Mouse (Mus musculus) liver, postnatal 0 days (tissue): ENCODE measurements at regions not wholly inside any gene's neighbourhood (a gene's known extent, or its start where the extent isn't known, plus 50 kb on each side); places are given as distances from the start of the nearest gene placed in this dataset.

Experiments
- ATAC-seq: fragments of 200-750 bp; cut with Nextera tagmentation; 2 replicates; pipeline ENCODE4 v1.8.0; 2017; ENCODE audit warnings: mild to moderate bottlenecking, moderate library complexity
- DNase-seq: peaks from one replicate; pipeline ENCODE4 v3.0.0-alpha.2; 2016
- H3K27ac ChIP-seq: fragments of 300-500 bp; sonication (generic); 2 replicates; pipeline ENCODE4 v1.5.1; 2014; ENCODE audit warnings: antibody characterized with exemption, moderate library complexity, mild to moderate bottlenecking, low read depth
- H3K27me3 ChIP-seq: fragments of 300-500 bp; sonication (generic); 2 replicates; pipeline ENCODE4 v1.6.1; 2014; ENCODE audit warnings: low read length, control low read depth, mixed read lengths; ENCODE audit not compliant: insufficient read depth
- H3K36me3 ChIP-seq: fragments of 300-500 bp; sonication (generic); replicated peaks from 2 replicates; pipeline ENCODE4 v1.6.1; 2014; ENCODE audit warnings: mild to moderate bottlenecking, control low read depth, low read length, moderate library complexity, mixed read lengths; ENCODE audit not compliant: insufficient read depth
- H3K4me1 ChIP-seq: fragments of 300-500 bp; sonication (generic); 2 replicates; pipeline ENCODE4 v1.6.1; 2014; ENCODE audit warnings: antibody characterized with exemption, mild to moderate bottlenecking, control low read depth; ENCODE audit not compliant: insufficient read depth
- H3K4me2 ChIP-seq: fragments of 300-500 bp; sonication (generic); 2 replicates; pipeline ENCODE4 v1.6.1; 2014; ENCODE audit warnings: low read depth, mild to moderate bottlenecking, low read length, moderate library complexity, mixed read lengths
- H3K4me3 ChIP-seq: fragments of 300-500 bp; sonication (generic); 2 replicates; pipeline ENCODE4 v1.5.1; 2014; ENCODE audit warnings: low read depth, low read length
- H3K9ac ChIP-seq: fragments of 300-500 bp; sonication (generic); replicated peaks from 2 replicates; pipeline ENCODE4 v1.6.1; 2014; ENCODE audit warnings: mild to moderate bottlenecking, moderate library complexity
- H3K9me3 ChIP-seq: fragments of 300-500 bp; sonication (generic); 2 replicates; pipeline ENCODE4 v1.6.1; 2016; ENCODE audit warnings: mild to moderate bottlenecking, control low read depth, low read length, mixed read lengths
- CTCF ChIP-seq: sonication (generic); IDR thresholded peaks from 2 replicates; pipeline ENCODE4 v1.5.1; 2016; ENCODE audit warnings: antibody characterized with exemption, low read depth
- EP300 ChIP-seq: IDR thresholded peaks from 2 replicates; pipeline ENCODE4 v1.6.1; 2016; ENCODE audit warnings: antibody characterized with exemption, low read depth, mild to moderate bottlenecking
- WGBS: fragments of 180-500 bp; shearing (Covaris S2); extraction: QIAGEN DNeasy Blood & Tissue Kit; methylation state at CpG from one replicate; pipeline ENCODE4 v1.1.7; 2014; ENCODE audit not compliant: insufficient replicate concordance; 5-methylcytosine and 5-hydroxymethylcytosine counted together

DNA sequence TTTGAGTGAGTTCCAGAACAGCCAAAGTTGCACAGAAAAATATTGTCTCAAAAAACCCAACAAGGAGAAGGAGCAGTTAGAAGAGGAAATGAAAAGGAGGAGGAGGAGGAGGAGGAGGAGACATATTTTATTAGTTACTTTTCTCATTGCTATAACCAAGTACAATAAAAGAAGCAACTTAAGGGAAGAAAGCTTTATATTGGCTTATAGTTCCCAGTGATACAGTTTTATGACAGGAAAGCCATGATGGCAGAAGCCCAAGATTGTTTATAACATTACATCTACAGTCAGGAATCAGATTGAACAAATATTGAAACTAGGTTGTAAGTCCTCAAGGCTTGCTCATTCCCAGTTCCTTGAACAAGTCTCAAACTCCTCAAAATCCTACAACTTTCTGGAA, 147.7 kb upstream of the Mbnl1 start:
- no peak overlapping the region for H3K4me3 ChIP-seq
- ATAC-seq (no peak), DNase-seq (no peak)
- H3K27me3 ChIP-seq, result no peaks in the 10 kb centered on the region
- H3K4me1 ChIP-seq, result 0 out of 2 replicates have a peak, but pooled peaks cover 4% of the 10 kb centered on the region
- H3K4me2 ChIP-seq, result no peak overlapping the region
- H3K9ac ChIP-seq, result no peak overlapping the region
- TF ChIP-seq EP300, result no peak
- no peak for TF ChIP-seq CTCF
- no peak overlapping the region for H3K27ac ChIP-seq
- H3K36me3 ChIP-seq, result no peaks in the 10 kb centered on the region
- no peaks in the 10 kb centered on the region for H3K9me3 ChIP-seq

DNA sequence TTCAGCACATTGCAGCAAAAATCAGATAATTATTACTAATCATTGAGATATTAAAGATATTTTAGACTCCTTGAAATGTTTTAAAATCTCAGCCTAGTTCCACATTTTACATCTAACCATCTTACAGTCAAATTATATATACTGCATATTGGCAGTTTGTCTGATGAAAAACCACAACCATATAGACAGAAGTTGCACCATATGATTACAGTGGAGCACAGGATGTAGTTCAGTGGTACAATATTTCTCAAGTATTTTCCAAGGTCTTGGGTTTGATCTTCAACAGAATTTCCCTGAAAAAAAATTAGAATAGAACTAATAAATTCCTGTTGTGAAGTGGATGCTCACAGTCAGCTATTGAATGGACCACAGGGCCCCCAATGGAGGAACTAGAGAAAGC, 140.2 kb upstream of the Mbnl1 start:
- TF ChIP-seq EP300, result no peak
- DNase-seq (no peak), ATAC-seq (no peak)
- Histone ChIP-seq H3K36me3 (no peaks in the 10 kb centered on the region), H3K4me1 (no peaks in the 10 kb centered on the region), H3K27me3 (no peaks in the 10 kb centered on the region), H3K4me2 (no peak overlapping the region), H3K9me3 (no peaks in the 10 kb centered on the region), H3K27ac (no peak overlapping the region), H3K4me3 (no peak overlapping the region), H3K9ac (no peak overlapping the region)

DNA sequence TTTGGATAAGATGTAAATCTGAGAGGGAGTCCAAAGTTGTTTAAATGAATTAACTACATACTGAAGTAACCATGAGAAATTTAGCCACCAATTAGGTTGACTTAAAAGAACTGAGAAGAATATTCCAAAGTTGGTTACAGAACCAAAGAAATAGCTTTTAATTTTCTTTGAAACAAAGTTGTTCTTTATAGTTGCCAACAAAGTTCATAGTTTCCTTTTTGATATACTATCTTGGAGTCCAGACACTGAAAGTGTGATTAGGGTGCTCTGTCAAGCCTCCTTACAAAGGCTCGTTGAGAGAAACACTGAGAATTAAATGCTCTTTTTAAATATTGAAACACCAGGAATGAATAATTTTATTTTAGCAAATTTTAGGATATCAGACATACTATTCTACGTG, 139.0 kb upstream of the Mbnl1 start:
- WGBS, result 66% methylated on average over 2 of the region's 2 CpGs
- TF ChIP-seq CTCF (no peak), EP300 (no peak)
- no peak overlapping the region for H3K27ac ChIP-seq
- no peaks in the 10 kb centered on the region for H3K9me3 ChIP-seq
- H3K36me3 ChIP-seq, result no peaks in the 10 kb centered on the region
- no peak overlapping the region for H3K9ac ChIP-seq
- no peak overlapping the region for H3K4me3 ChIP-seq
- H3K4me2 ChIP-seq, result no peak overlapping the region
- DNase-seq, result no peak
- no peak for ATAC-seq
- no peaks in the 10 kb centered on the region for H3K4me1 ChIP-seq
- no peaks in the 10 kb centered on the region for H3K27me3 ChIP-seq

DNA sequence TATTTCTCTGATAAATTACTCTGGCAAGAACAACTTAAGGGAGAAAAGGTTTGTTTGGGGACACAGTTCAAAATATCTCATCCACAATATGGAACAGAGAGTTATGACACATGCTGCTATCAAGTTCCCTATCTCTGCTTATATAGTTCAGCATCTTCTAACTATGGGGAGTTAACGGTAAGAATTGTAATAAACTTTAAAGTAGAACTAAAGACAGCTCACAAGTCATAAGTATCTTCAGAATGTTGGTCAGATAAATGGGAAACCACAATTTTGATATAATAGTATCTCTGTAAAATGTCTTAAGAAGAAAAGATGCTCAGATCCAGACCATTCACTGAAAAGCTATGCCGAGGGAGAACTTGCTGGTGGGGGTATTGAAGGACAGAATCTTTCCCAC, 138.5 kb upstream of the Mbnl1 start:
- no peak for DNase-seq
- H3K4me1 ChIP-seq, result no peaks in the 10 kb centered on the region
- 77% methylated on average over 2 of the region's 2 CpGs for WGBS
- no peaks in the 10 kb centered on the region for H3K27me3 ChIP-seq
- no peak overlapping the region for H3K4me2 ChIP-seq
- no peaks in the 10 kb centered on the region for H3K9me3 ChIP-seq
- no peaks in the 10 kb centered on the region for H3K36me3 ChIP-seq
- no peak for TF ChIP-seq EP300
- no peak for TF ChIP-seq CTCF
- no peak overlapping the region for H3K4me3 ChIP-seq
- no peak for ATAC-seq
- H3K27ac ChIP-seq, result no peak overlapping the region
- H3K9ac ChIP-seq, result no peak overlapping the region

DNA sequence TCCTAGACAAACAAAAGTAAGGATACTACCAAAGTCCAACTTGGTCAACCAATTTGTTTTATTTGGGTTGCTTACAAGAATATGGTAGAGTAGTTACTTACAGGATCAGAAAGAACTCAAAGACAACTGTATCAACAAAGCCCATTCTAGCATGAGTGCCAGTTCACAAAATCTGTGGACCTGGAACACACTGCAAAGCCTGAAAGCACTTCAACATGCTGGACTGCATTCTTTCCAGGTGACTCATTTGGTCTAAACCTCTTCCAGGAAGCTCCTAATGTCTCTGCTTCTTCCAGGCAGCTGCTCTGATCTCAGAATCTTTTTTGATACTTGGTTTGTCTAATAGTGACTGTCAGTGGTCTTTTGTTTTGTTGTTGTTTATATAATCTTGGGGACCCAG, 126.2 kb upstream of the Mbnl1 start:
- DNase-seq, result no peak
- Histone ChIP-seq H3K4me2 (no peak overlapping the region), H3K27me3 (no peaks in the 10 kb centered on the region), H3K9me3 (no peaks in the 10 kb centered on the region), H3K9ac (no peak overlapping the region), H3K36me3 (no peaks in the 10 kb centered on the region), H3K4me3 (no peak overlapping the region), H3K4me1 (no peaks in the 10 kb centered on the region), H3K27ac (no peak overlapping the region)
- no peak for ATAC-seq
- TF ChIP-seq EP300 (no peak), CTCF (no peak)

DNA sequence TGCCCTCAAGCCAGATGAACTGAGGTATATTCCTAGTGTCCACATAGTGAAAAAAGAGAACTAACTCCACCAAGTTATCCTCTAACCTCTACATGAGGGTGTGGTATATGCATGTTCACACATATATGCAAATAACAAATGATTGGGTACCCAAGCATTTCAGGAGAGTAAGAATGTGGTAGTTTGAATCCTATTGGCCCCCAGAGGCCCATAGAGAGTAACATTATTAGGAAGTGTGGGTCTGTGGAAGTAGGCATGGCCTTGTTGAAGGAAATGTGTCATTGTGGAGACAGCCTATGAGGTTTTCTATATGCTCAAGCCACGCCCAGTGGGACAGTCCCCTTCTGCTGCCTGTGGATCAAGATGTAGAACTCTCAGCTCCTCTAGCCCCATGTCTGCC, 125.6 kb upstream of the Mbnl1 start:
- ATAC-seq, result no peak
- no peaks in the 10 kb centered on the region for H3K27me3 ChIP-seq
- no peak for DNase-seq

DNA sequence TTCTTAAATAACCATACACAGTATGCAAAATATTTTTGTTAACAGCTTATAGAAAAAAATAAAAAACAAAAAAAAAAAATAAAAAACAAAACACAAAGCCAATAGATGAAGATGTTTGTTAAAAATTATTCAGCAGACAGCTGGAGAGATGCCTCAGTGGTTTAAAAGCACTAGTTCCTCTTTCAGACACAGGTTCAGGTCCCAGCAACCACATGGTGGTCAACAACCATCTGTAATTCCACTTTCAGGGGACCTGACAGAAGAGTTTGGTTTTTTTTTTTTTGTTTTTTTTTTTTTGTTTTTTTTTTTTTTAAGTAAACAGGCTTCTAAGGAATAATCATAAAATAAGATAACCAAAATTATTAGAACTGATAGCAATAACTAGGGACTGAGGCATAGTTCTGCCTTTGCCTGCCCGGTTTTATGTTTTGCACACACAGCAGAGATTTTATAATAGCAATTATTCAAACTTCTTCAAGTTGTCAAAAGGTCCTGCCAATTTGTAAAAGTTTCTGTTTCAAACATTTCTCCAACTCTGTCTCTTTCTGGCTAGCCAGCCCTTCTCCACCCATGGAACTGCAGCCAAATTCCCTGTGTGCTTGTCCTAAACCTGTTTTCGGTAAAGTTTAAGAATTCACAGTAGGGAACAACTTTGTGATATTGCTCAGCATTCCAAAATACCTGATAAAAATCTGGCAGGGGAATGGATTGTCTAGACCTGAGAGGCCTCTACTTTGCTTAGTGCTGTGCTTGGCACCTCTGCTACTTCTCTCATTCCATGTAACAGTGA, 101.3 kb upstream of the Mbnl1 start:
- no peaks in the 10 kb centered on the region for H3K4me1 ChIP-seq
- H3K36me3 ChIP-seq, result no peaks in the 10 kb centered on the region
- no peak overlapping the region for H3K9ac ChIP-seq
- TF ChIP-seq CTCF, result no peak
- no peak for TF ChIP-seq EP300
- no peak overlapping the region for H3K4me2 ChIP-seq
- H3K9me3 ChIP-seq, result no peaks in the 10 kb centered on the region
- H3K27ac ChIP-seq, result no peak overlapping the region
- H3K4me3 ChIP-seq, result no peak overlapping the region
- no peak for ATAC-seq
- no peak for DNase-seq
- WGBS, result 83% methylated on average over 2 of the region's 2 CpGs
- no peaks in the 10 kb centered on the region for H3K27me3 ChIP-seq

More for the DNA sequence above, 125.6 kb upstream of the Mbnl1 start:
- H3K36me3 ChIP-seq, result no peaks in the 10 kb centered on the region
- no peak overlapping the region for H3K4me2 ChIP-seq
- H3K9ac ChIP-seq, result no peak overlapping the region
- H3K4me1 ChIP-seq, result no peaks in the 10 kb centered on the region
- TF ChIP-seq EP300 (no peak), CTCF (no peak)
- no peak overlapping the region for H3K27ac ChIP-seq
- 74% methylated on average over 1 of the region's 1 CpGs for WGBS
- H3K4me3 ChIP-seq, result no peak overlapping the region
- H3K9me3 ChIP-seq, result no peaks in the 10 kb centered on the region
